Mouse (Mus musculus): ENCODE data around the gene Smim5.

- no peak for TF ChIP-seq POLR2A (IDR thresholded peaks at IDR 0.05; ENCODE audit: low read depth, low read length)
- no peak for TF ChIP-seq CTCF (IDR thresholded peaks at IDR 0.05; ENCODE audit: extremely low read depth, insufficient read length, insufficient replicate concordance, low read depth, low read length)
Observed at GRCm38 (mm10) chr11:115904231-115904955, 4.6 kb downstream of the Smim5 start.
